Mouse (Mus musculus): ENCODE data around the gene Dynlrb2.

Dynlrb2 gene

DNA sequence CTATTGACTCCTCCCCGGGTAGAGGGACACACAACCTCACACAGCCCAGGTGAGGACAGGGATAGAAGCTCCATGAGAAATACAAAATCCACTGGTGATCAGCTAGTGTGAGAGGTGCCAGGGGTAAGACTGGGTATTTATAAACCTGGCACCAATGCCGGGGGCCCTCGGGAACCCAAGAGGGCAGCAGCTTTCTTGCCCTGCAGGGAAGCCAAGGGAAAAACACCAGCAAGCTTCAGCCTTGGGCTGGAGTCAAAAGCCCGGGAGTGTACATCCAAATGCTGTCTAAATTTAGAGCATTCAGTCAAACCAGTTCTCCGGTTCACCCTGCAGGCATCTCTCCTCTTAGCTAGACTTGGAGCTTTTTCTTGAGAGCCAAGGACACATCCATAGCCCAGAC is 38.1 kb downstream of the Dynlrb2 start:
- no peak for DNase-seq

- DNase-seq = no peak
Observed at GRCm38 (mm10) chr8:116543366-116543765, 38.6 kb downstream of the Dynlrb2 start.

- peak; percentile 74 for DNase-seq
Observed at GRCm38 (mm10) chr8:116552255-116552654, 47.5 kb downstream of the Dynlrb2 start.

DNA sequence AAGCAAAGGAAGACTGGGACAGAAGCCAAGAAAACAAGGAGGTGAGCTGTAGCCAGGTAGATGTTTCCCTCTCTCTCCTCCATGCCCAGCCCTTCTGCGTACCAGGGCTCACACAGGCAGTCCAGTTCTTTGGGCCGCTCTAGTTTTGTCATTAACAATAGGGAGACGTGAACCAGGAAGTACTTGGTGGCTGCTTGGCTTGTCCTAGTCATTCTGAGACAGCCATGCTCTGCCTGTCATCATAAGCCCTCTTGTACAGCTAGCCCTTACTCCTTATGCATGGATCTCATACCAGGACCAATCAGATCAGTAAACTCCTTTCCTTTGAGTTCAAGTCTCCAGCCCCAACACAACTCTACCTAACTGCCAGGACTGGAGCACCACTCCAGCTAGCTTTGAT is 48.0 kb downstream of the Dynlrb2 start:
- no peak for DNase-seq
